Mouse (Mus musculus) MEL (cell line): ENCODE measurements around the gene Olfr1209. TPM values are rescaled to one million over a fixed set of nuclear protein-coding genes. Genes with fewer than 3 reads are reported as not detected.

Source experiments
- DNase-seq: peaks from one replicate; pipeline ENCODE4 v3.0.0; 2011; ENCODE audit warnings: low read depth, low spot score
- H3K27ac ChIP-seq: 2 replicates; pipeline ENCODE4 v1.5.1; 2012; ENCODE audit warnings: low read depth, mild to moderate bottlenecking, control low read depth, low read length, moderate library complexity; ENCODE audit not compliant: control insufficient read depth
- H3K27me3 ChIP-seq, 2 experiments: fragments of 150-350 bp in 1 of 2; sonication (generic) in 1 of 2; 2 replicates each; pipeline ENCODE4 v1.6.1; 2012; ENCODE audit warnings: low read length in 2 of 2, mild to moderate bottlenecking in 2 of 2, improper control_type of control experiment in 1 of 2, moderate library complexity in 1 of 2; ENCODE audit not compliant: insufficient read depth in 2 of 2, control insufficient read depth in 1 of 2
- H3K36me3 ChIP-seq, 2 experiments: 2 replicates each; pipeline ENCODE4 v1.6.1; 2012 to 2014; ENCODE audit warnings: low read length in 2 of 2, improper control_type of control experiment in 1 of 2, inconsistent platforms in 1 of 2, mild to moderate bottlenecking in 1 of 2; ENCODE audit not compliant: insufficient read depth in 2 of 2, control insufficient read depth in 1 of 2
- H3K4me1 ChIP-seq, 2 experiments: fragments of 150-350 bp in 1 of 2; sonication (generic) in 1 of 2; 2 replicates each; pipeline ENCODE4 v1.6.1; 2012; ENCODE audit warnings: low read length in 2 of 2, improper control_type of control experiment in 1 of 2, mild to moderate bottlenecking in 1 of 2; ENCODE audit not compliant: insufficient read depth in 2 of 2, control insufficient read depth in 1 of 2
- H3K4me3 ChIP-seq, 2 experiments: fragments of 150-350 bp in 1 of 2; sonication (generic) in 1 of 2; 2 replicates each; pipeline ENCODE4 v1.5.1; 2012; ENCODE audit warnings: low read depth in 2 of 2, low read length in 2 of 2, mild to moderate bottlenecking in 2 of 2, moderate library complexity in 2 of 2, control low read depth in 1 of 2, improper control_type of control experiment in 1 of 2; ENCODE audit not compliant: control insufficient read depth in 1 of 2, insufficient read depth in 1 of 2
- H3K79me2 ChIP-seq: 2 replicates; pipeline ENCODE4 v1.6.1; 2012; ENCODE audit warnings: mild to moderate bottlenecking, low read length, moderate library complexity; ENCODE audit not compliant: control insufficient read depth, poor library complexity, insufficient read depth
- H3K9ac ChIP-seq: 2 replicates; pipeline ENCODE4 v1.6.1; 2012; ENCODE audit warnings: low read depth, mild to moderate bottlenecking, control low read depth, low read length, moderate library complexity; ENCODE audit not compliant: control insufficient read depth, poor library complexity, severe bottlenecking
- H3K9me3 ChIP-seq: fragments of 150-350 bp; sonication (generic); replicated peaks from 2 replicates; pipeline ENCODE4 v1.6.1; 2012; ENCODE audit warnings: mild to moderate bottlenecking, low read length, improper control_type of control experiment, moderate library complexity; ENCODE audit not compliant: insufficient read depth
- CHD1 ChIP-seq: IDR thresholded peaks from 2 replicates; pipeline ENCODE4 v1.6.1; 2012; ENCODE audit warnings: low read depth, mild to moderate bottlenecking, inconsistent platforms, low read length, improper control_type of control experiment
- CTCF ChIP-seq, 3 experiments: IDR thresholded peaks in 2 of 3; conservative IDR thresholded peaks in 1 of 3; 2 replicates each; pipeline ENCODE4 v1.5.1; 2011 to 2012; ENCODE audit warnings: low read length in 3 of 3, low read depth in 2 of 3, mild to moderate bottlenecking in 2 of 3, improper control_type of control experiment in 1 of 3, inconsistent platforms in 1 of 3, mixed read lengths in 1 of 3, moderate library complexity in 1 of 3; ENCODE audit not compliant: control insufficient read depth in 1 of 3, insufficient read depth in 1 of 3, poor library complexity in 1 of 3, severe bottlenecking in 1 of 3
- ELF1 ChIP-seq: IDR thresholded peaks from 2 replicates; pipeline ENCODE4 v1.6.1; 2014; ENCODE audit warnings: low read depth, mild to moderate bottlenecking, inconsistent platforms, low read length, improper control_type of control experiment, moderate library complexity
- EP300 ChIP-seq, 2 experiments: IDR thresholded peaks; 2 replicates each; pipeline ENCODE4 v1.6.1; 2011; ENCODE audit warnings: improper control_type of control experiment in 2 of 2, low read length in 2 of 2, low read depth in 1 of 2, mild to moderate bottlenecking in 1 of 2
- GABPA ChIP-seq: IDR thresholded peaks from 2 replicates; pipeline ENCODE4 v1.6.1; 2012; ENCODE audit warnings: low read depth, mild to moderate bottlenecking, inconsistent platforms, low read length, improper control_type of control experiment, moderate library complexity
- GATA1 ChIP-seq: IDR thresholded peaks from 2 replicates; pipeline ENCODE4 v1.6.1; 2011; ENCODE audit warnings: low read depth, low read length, improper control_type of control experiment
- HCFC1 ChIP-seq: IDR thresholded peaks from 2 replicates; pipeline ENCODE4 v1.6.1; 2012; ENCODE audit warnings: low read depth, mild to moderate bottlenecking, inconsistent platforms, low read length, improper control_type of control experiment, moderate library complexity
- MAX ChIP-seq: IDR thresholded peaks from 2 replicates; pipeline ENCODE4 v1.6.1; 2011; ENCODE audit warnings: low read length, improper control_type of control experiment
- MAZ ChIP-seq: IDR thresholded peaks from 2 replicates; pipeline ENCODE4 v1.6.1; 2012; ENCODE audit warnings: low read depth, mild to moderate bottlenecking, inconsistent platforms, low read length, improper control_type of control experiment
- MXI1 ChIP-seq: IDR thresholded peaks from 2 replicates; pipeline ENCODE4 v1.6.1; 2011; ENCODE audit warnings: mild to moderate bottlenecking, low read depth, low read length, improper control_type of control experiment
- MYB ChIP-seq: IDR thresholded peaks from 2 replicates; pipeline ENCODE4 v1.6.1; 2011; ENCODE audit warnings: mild to moderate bottlenecking, low read depth, low read length, improper control_type of control experiment
- MYC ChIP-seq: IDR thresholded peaks from 2 replicates; pipeline ENCODE4 v1.6.1; 2011; ENCODE audit warnings: low read depth, mild to moderate bottlenecking, low read length, improper control_type of control experiment, moderate library complexity
- NELFE ChIP-seq: IDR thresholded peaks from 2 replicates; pipeline ENCODE4 v1.6.1; 2011; ENCODE audit warnings: low read depth, low read length, improper control_type of control experiment
- NRF1 ChIP-seq: IDR thresholded peaks from 2 replicates; pipeline ENCODE4 v1.6.1; 2014; ENCODE audit warnings: low read depth, mild to moderate bottlenecking, inconsistent platforms, low read length, improper control_type of control experiment, moderate library complexity; ENCODE audit not compliant: poor library complexity, insufficient read depth, severe bottlenecking
- POLR2AphosphoS5 ChIP-seq: IDR thresholded peaks from 2 replicates; pipeline ENCODE4 v1.6.1; 2012; ENCODE audit warnings: low read depth, borderline replicate concordance, mild to moderate bottlenecking, inconsistent platforms, low read length, moderate library complexity, mixed read lengths
- RCOR1 ChIP-seq: IDR thresholded peaks from 2 replicates; pipeline ENCODE4 v1.6.1; 2012; ENCODE audit warnings: low read depth, mild to moderate bottlenecking, inconsistent platforms, low read length, improper control_type of control experiment
- SMC3 ChIP-seq: IDR thresholded peaks from 2 replicates; pipeline ENCODE4 v1.6.1; 2011; ENCODE audit warnings: low read depth, low read length, improper control_type of control experiment
- TAL1 ChIP-seq: IDR thresholded peaks from 2 replicates; pipeline ENCODE4 v1.6.1; 2012; ENCODE audit warnings: mild to moderate bottlenecking, inconsistent platforms, low read length, moderate library complexity, mixed read lengths
- ZKSCAN1 ChIP-seq: IDR thresholded peaks from 2 replicates; pipeline ENCODE4 v1.6.1; 2012; ENCODE audit warnings: low read depth, mild to moderate bottlenecking, inconsistent platforms, low read length, improper control_type of control experiment, moderate library complexity
- ZMIZ1 ChIP-seq: IDR thresholded peaks from 2 replicates; pipeline ENCODE4 v1.6.1; 2012; ENCODE audit warnings: low read depth, mild to moderate bottlenecking, inconsistent platforms, low read length, improper control_type of control experiment, moderate library complexity
- ZNF384 ChIP-seq: IDR thresholded peaks from 2 replicates; pipeline ENCODE4 v1.6.1; 2012; ENCODE audit warnings: low read depth, mild to moderate bottlenecking, inconsistent platforms, low read length, improper control_type of control experiment
- polyA plus RNA-seq, 2 experiments: library from polyadenylated mRNA; stranded (reverse) in 1 of 2; unstranded in 1 of 2; fragments of >175 nt in 1 of 2; fragments of >200 nt in 1 of 2; gene quantifications; 2 replicates each; pipeline versions ENCODE4 v1.2.1 to v1.2.4; 2012; ENCODE audit warnings: low replicate concordance in 2 of 2, low read depth in 1 of 2; ENCODE audit not compliant: insufficient read length in 2 of 2, insufficient read depth in 1 of 2, missing spikeins in 1 of 2
- total RNA-seq: library from RNA; depleted of rRNA; stranded (reverse); fragments of 300-350 nt; gene quantifications from 2 replicates; pipeline ENCODE4 v1.2.3, GENCODE M21; 2012

The Olfr1209 gene
- total and polyA plus RNA-seq, 3 experiments: not detected

DNA sequence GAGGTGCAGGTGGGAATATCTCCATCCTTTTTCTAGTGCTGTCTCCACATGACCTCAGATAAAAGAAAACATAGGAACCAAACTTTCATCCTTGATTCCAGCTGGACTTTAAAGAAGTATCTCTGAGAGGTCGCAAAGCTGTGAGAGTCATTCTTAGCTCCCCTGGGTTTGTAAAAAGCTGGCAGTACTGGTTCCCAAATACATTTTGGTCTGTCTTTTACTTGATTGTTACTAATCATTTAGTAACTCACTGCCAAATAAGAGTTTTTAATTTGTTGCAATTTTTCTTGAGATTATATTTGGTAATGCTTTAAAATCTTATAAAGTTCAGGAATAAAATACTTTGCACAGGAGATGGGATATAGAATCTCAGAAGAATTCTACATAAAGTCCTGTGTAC lies 23.1 kb upstream of the Olfr1209 start, which contains the start of gene Olfr1211:
Gene Olfr1211 (minus strand): TSS at position 101 of the 400 bp plus-strand sequence.
- Histone ChIP-seq H3K79me2 (no peaks in the 10 kb centered on the region), H3K27ac (no peak within 1 kb of the TSS), H3K4me3 (no peak within 1 kb of the TSS), H3K4me1 (no peaks in the 10 kb centered on the region), H3K36me3 (no peaks in the 10 kb centered on the region), H3K27me3 (no peaks in the 10 kb centered on the region), H3K9me3 (no peaks in the 10 kb centered on the region), H3K9ac (no peak within 1 kb of the TSS)
- no peak for TF ChIP-seq GATA1
- no peak for TF ChIP-seq HCFC1
- TF ChIP-seq MAX: no peak
- no peak for TF ChIP-seq NRF1
- TF ChIP-seq NELFE: no peak
- no peak for TF ChIP-seq ZNF384
- no peak for TF ChIP-seq CTCF (IDR thresholded peaks at IDR 0.05 in 2 of 3, conservative IDR thresholded peaks at IDR 0.05 in 1 of 3; ENCODE audit: control insufficient read depth in 1 of 3, insufficient read depth in 1 of 3, low read depth in 2 of 3, low read length in 3 of 3, poor library complexity in 1 of 3, severe bottlenecking in 1 of 3)
- no peak for TF ChIP-seq SMC3
- TF ChIP-seq CHD1: no peak
- no peak for TF ChIP-seq TAL1
- no peak for TF ChIP-seq ELF1
- TF ChIP-seq EP300 (IDR thresholded peaks at IDR 0.05; ENCODE audit: low read depth in 1 of 2, low read length in 2 of 2): no peak
- no peak for TF ChIP-seq MAZ
- TF ChIP-seq MYB: no peak
- DNase-seq: no peak

DNA sequence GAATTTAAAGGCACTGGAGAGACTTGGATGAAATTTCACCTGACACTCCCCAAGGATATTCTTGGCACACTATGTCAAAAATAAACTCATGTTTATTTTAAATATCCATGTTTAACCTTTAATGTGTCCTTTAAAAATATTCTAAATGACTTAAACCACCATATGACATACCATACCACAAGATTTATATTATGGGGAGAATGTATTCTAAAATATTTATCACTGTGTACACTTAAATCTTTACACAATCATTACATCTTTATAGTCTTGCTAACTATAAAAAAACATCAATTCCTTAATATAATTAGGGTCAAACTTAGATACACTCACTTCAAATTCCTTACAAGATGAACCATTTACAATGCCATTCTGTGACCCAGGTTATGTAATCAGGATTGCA lies 12.7 kb downstream of the Olfr1209 start, which contains the start of gene Olfr1208:
Gene Olfr1208 (minus strand): TSS at position 101 of the 400 bp plus-strand sequence.
- H3K4me3 ChIP-seq: no peak within 1 kb of the TSS
- TF ChIP-seq RCOR1 (no peak), CTCF (IDR thresholded peaks at IDR 0.05 in 2 of 3, conservative IDR thresholded peaks at IDR 0.05 in 1 of 3; ENCODE audit: control insufficient read depth in 1 of 3, insufficient read depth in 1 of 3, low read depth in 2 of 3, low read length in 3 of 3, poor library complexity in 1 of 3, severe bottlenecking in 1 of 3) (no peak), ZKSCAN1 (no peak), GABPA (no peak), GATA1 (no peak), MXI1 (no peak), POLR2AphosphoS5 (no peak), ZMIZ1 (no peak), MYC (no peak), HCFC1 (no peak)
- H3K27me3 ChIP-seq: no peaks in the 10 kb centered on the region
- no peak within 1 kb of the TSS for H3K27ac ChIP-seq
- H3K79me2 ChIP-seq: no peaks in the 10 kb centered on the region
- DNase-seq: no peak
- no peaks in the 10 kb centered on the region for H3K9me3 ChIP-seq
- no peak within 1 kb of the TSS for H3K9ac ChIP-seq
- no peaks in the 10 kb centered on the region for H3K36me3 ChIP-seq
- H3K4me1 ChIP-seq: no peaks in the 10 kb centered on the region
